Mouse (Mus musculus) spleen, adult 12 weeks (tissue): ENCODE results near the gene Abcc1.

Source experiments
- DNase-seq: peaks from one replicate; pipeline ENCODE4 v3.0.0; 2022; ENCODE audit warnings: low spot score

Gene Abcc1

GRCm38 (mm10) chr16:14361362-14362098 is at the start of gene Abcc1:
Gene Abcc1 (plus strand): TSS chr16:14361558.
- peak; percentile 60 for DNase-seq

GRCm38 (mm10) chr16:14312914-14313313 is 48.4 kb upstream of the Abcc1 start:
- DNase-seq = no peak

- peak; percentile 92 for DNase-seq
Measured at GRCm38 (mm10) chr16:14316884-14317876, 44.2 kb upstream of the Abcc1 start, which contains the start of gene Fopnl. Gene Fopnl (minus strand): TSS chr16:14317405.

GRCm38 (mm10) chr16:14319681-14320080 is 41.7 kb upstream of the Abcc1 start:
- DNase-seq = no peak

- DNase-seq = no peak
Measured at GRCm38 (mm10) chr16:14320494-14320893, 40.9 kb upstream of the Abcc1 start.

GRCm38 (mm10) chr16:14328156-14328555 is 33.2 kb upstream of the Abcc1 start:
- no peak for DNase-seq

GRCm38 (mm10) chr16:14344967-14345366 is 16.4 kb upstream of the Abcc1 start:
- no peak for DNase-seq

GRCm38 (mm10) chr16:14351571-14351970 is 9.8 kb upstream of the Abcc1 start:
- DNase-seq = no peak

GRCm38 (mm10) chr16:14352234-14352633 is 9.1 kb upstream of the Abcc1 start:
- no peak for DNase-seq

- DNase-seq = no peak
Measured at GRCm38 (mm10) chr16:14352663-14353062, 8.7 kb upstream of the Abcc1 start.

GRCm38 (mm10) chr16:14357859-14358258 is 3.5 kb upstream of the Abcc1 start:
- DNase-seq = no peak

GRCm38 (mm10) chr16:14358531-14358930 is 2.8 kb upstream of the Abcc1 start:
- no peak for DNase-seq

- DNase-seq = no peak
Measured at GRCm38 (mm10) chr16:14360931-14361330, 427 bp upstream of the Abcc1 start.

GRCm38 (mm10) chr16:14362099-14362820 is 902 bp downstream of the Abcc1 start:
- DNase-seq = no peak

- no peak for DNase-seq
Measured at GRCm38 (mm10) chr16:14363496-14363895, 2.1 kb downstream of the Abcc1 start.

GRCm38 (mm10) chr16:14364066-14364465 is 2.7 kb downstream of the Abcc1 start:
- DNase-seq = no peak

GRCm38 (mm10) chr16:14365457-14365856 is 4.1 kb downstream of the Abcc1 start:
- no peak for DNase-seq

GRCm38 (mm10) chr16:14366017-14366416 is 4.7 kb downstream of the Abcc1 start:
- no peak for DNase-seq

GRCm38 (mm10) chr16:14371367-14371766 is 10.0 kb downstream of the Abcc1 start:
- DNase-seq = no peak

GRCm38 (mm10) chr16:14372382-14372781 is 11.0 kb downstream of the Abcc1 start:
- no peak for DNase-seq

GRCm38 (mm10) chr16:14372817-14373301 is 11.5 kb downstream of the Abcc1 start:
- no peak for DNase-seq

- no peak for DNase-seq
Measured at GRCm38 (mm10) chr16:14375942-14376341, 14.6 kb downstream of the Abcc1 start.
